Mouse (Mus musculus): ENCODE measurements around the gene 1700016C15Rik.

DNA sequence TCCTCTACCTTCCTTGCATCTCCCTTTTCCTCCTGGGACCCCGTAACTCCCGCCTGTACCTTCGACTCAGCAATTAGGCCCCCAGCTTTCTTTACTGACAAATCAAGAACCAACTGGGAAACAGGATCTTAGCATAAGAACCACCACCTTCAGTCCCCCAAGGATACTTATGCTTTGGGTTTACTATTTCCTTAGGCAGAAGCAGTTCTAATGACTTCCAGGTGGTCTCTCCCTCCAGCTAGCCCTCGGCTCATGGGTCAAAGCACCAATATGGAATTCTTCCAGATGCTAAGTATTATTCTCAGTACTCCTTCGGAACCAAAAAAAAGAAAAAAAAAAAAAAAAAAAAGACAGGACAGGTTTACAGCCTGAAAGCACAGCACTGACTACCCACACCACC, 27.6 kb downstream of the 1700016C15Rik start:
- TF ChIP-seq CTCF (IDR thresholded peaks at IDR 0.05; ENCODE audit: borderline replicate concordance, control insufficient read depth, extremely low read depth, insufficient read depth, low read length, poor library complexity): no peak
- TF ChIP-seq POLR2A (IDR thresholded peaks at IDR 0.05; ENCODE audit: control insufficient read depth, extremely low read depth, insufficient read depth, low read length, poor library complexity): no peak
